Mouse (Mus musculus) thymus, adult 2 months (tissue): ENCODE data around the gene Cop1.

ENCODE experiments used
- CTCF ChIP-seq: fragments of 200-500 bp; IDR thresholded peaks from 2 replicates; pipeline ENCODE4 v1.5.1; 2012; ENCODE audit warnings: mild to moderate bottlenecking, control low read depth, low read length, moderate library complexity, borderline replicate concordance; ENCODE audit not compliant: control insufficient read depth, poor library complexity, insufficient read depth; ENCODE audit errors: extremely low read depth
- POLR2A ChIP-seq: fragments of 200-500 bp; IDR thresholded peaks from 2 replicates; pipeline ENCODE4 v1.6.1; 2012; ENCODE audit warnings: mild to moderate bottlenecking, low read length, control low read depth, moderate library complexity; ENCODE audit not compliant: control insufficient read depth, poor library complexity, insufficient read depth; ENCODE audit errors: extremely low read depth

- TF ChIP-seq POLR2A: no peak
- TF ChIP-seq CTCF: no peak
Measured at GRCm38 (mm10) chr1:159234496-159234895, 2.4 kb downstream of the Cop1 start.
